Mouse (Mus musculus): ENCODE results near the gene Gnai3.
A peak's percentile ranks its signal among the peaks of the same experiment; 100 is the strongest.

The Gnai3 gene

DNA sequence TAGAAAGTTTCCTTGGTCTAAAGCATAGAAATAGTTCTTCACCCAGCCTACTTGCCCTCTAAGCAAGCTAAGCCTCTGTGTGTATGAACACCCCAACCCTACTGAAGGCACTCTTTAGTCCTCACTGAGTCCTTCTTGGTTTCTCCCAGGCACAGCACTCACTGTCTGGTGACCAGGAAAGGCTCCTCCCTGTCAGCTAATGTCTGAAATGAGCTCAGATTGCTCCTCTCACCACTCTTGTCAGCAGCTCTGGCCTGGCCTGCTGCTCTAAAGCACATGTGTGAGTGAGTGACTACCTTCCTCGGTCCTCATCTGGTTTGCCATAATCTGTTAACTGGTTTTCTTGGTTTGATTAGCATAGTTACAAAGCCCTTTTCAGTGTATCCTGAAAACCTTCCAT is 14.1 kb downstream of the Gnai3 start:
- no peak for TF ChIP-seq GATA4 (IDR thresholded peaks at IDR 0.05; ENCODE audit: insufficient replicate concordance, low read length)

DNA sequence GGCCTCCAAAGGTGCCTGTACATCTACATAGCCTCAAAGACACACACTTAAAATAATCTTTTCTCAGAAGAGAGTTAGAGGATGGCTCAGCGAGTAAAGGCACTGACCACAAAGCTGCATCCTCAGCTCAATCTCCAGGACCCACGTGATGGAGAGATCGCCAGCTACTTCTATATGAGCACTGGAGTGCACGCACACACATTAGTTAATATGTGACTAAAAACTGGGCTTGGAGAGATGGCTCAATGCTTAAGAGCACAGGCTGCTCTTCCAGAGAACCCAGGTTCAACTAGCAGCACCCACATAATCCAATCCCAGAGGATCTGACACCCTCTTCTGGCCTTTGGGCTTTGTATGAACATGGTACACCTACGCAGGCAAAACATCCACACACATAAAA is 14.7 kb downstream of the Gnai3 start:
- no peak for TF ChIP-seq GATA4 (IDR thresholded peaks at IDR 0.05; ENCODE audit: insufficient replicate concordance, low read length)

DNA sequence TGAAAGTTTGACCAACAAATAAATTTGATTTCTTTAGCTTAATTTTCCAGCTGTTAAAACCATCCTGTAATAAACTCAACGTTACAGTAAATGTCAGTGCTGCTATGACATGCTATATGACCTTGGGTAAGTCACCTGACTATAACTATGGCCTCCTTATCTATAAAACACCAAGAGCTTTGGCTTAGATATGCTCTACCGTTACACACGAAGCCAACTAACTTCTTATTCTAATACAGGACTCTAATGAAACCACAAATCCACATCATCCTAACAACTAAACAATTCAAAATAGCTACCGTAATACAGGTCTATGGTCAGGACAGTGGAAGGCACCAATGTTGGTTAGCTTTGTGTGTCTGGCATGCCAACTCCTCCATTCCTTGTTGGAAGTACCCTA is 16.1 kb downstream of the Gnai3 start:
- no peak for TF ChIP-seq GATA4 (IDR thresholded peaks at IDR 0.05; ENCODE audit: insufficient replicate concordance, low read length)

DNA sequence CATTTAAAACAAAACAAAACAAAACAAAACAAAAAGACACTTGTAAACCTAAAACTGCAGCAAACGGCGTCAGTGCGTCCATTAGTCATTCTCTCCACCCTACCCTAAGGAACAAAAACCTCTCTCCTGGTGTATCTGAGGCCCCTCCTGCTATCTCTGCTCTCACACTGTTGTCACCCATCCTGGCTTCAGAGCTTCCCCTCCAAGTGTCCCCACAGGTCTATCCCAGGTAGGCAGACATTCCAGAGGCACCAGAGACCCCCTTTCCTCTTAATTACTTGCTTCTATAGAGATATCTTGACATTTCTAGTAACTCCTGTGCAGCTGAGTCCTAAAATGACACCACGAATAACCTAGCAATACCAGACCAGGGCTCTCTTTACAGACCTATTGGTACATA is 16.6 kb downstream of the Gnai3 start:
- no peak for TF ChIP-seq GATA4 (IDR thresholded peaks at IDR 0.05; ENCODE audit: insufficient replicate concordance, low read length)

DNA sequence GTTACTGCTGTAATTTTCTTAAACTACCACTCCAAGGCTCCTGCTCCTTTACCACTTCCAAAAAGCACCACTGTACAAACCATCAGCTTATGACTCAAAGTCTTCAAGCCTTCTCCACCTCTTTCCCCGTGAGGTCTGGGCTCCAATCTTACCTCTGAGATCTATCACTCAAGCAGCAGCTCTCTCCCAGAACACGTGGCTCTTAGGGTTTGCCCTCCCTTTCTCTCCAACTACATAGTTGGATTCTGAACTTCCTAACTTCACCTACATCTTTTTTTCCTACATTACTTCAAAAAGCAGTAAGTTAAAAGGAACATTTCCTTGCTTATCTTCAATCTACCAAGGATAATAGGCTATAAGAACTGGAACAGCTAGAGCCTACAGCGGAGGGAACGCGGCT is 17.4 kb downstream of the Gnai3 start:
- no peak for TF ChIP-seq GATA4 (IDR thresholded peaks at IDR 0.05; ENCODE audit: insufficient replicate concordance, low read length)

DNA sequence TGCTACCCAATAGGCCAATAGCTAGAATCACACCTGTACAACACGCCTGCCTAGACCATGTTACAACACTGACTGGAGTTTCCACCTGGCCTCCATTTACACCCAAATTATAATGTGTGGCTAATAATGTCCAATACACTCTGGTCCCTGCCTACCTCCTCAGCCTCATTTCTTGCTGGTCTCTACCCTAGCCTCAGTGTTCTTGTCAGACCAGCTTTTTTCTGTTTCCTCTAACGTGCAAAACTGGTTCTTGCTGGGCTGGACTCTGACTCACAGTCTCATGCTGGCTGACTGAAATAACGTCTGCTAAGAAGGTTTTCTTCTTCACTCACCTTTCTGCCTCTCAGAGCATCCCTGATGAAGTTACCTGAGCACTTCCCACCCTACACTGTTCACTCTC is 19.6 kb downstream of the Gnai3 start:
- no peak for TF ChIP-seq GATA4 (IDR thresholded peaks at IDR 0.05; ENCODE audit: insufficient replicate concordance, low read length)

DNA sequence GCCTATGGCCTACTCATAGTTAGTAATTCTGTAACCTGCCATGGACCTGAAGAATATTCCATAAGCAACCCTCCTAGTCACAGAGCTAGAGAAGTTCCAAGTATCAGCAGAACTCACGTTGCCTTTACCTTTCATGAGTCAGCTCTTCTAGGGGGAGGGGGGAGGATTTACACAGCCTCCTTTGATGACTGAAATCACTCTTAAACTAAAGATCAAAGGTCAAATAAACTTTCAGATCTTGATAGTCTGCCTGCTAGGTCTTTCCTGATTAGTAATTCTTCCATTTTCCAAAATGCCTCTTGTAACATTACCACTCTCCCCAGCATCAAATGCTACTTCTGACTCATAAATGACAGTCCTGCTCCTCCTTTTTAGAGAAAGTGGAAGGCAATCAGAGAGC is 21.8 kb downstream of the Gnai3 start:
- no peak for TF ChIP-seq GATA4 (IDR thresholded peaks at IDR 0.05; ENCODE audit: insufficient replicate concordance, low read length)

DNA sequence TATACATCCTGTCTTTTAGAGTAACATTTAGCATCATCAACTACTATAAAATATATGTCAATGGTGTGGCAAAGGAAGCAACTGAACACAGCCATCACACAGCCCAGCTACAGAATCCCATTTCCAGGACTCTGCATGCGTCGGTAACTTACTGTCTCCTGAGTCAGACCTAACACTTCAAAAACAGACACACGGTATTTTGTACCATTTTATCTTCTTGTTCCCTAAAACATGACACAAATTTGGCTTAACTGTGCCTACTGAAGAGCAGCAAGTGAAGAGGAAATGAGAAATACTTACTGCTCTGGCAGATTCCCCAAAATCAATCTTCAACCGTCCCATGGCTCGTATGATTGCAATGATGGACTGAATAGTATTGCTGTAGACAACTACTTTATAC is 22.7 kb downstream of the Gnai3 start:
- no peak for TF ChIP-seq GATA4 (IDR thresholded peaks at IDR 0.05; ENCODE audit: insufficient replicate concordance, low read length)

DNA sequence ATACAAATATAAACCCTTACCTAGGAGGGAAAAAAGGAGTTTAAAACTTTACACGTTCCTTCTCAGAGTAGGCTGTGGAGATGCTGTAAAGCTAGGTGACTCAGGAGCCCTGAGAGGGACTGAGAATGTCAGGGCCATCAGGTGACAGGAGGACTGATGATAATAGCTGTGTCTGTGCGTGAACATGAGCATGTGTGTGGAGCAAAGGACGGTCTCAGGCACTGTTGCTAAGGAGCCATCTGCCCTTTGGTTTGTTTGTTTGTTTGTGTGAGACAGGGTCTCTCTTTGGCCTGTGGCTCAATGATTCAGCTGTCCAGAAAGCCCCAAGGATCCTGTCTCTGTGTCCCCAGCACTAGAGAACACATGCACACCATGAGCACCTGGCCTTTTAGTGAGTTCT is 24.8 kb downstream of the Gnai3 start:
- TF ChIP-seq GATA4 (IDR thresholded peaks at IDR 0.05; ENCODE audit: insufficient replicate concordance, low read length), result no peak

DNA sequence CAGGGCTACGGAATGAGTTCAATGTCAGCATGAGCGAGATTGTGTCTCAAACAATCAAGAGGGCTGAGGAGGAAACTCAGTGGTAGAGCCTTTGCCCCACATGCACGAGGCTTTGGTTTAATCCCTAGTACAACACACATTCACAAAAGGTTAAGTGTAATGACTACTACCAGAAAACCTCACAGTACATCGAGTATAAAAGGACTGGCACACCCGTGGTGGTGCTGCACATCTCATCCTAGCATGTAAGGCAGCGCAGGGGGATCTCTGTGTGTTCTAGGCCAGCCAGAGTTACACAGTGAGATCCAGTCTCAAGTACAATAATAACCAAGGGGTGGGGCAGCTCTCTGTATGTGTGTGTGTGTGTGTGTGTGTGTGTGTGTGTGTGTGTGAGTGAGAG is 28.5 kb downstream of the Gnai3 start:
- no peak for TF ChIP-seq GATA4 (IDR thresholded peaks at IDR 0.05; ENCODE audit: insufficient replicate concordance, low read length)

DNA sequence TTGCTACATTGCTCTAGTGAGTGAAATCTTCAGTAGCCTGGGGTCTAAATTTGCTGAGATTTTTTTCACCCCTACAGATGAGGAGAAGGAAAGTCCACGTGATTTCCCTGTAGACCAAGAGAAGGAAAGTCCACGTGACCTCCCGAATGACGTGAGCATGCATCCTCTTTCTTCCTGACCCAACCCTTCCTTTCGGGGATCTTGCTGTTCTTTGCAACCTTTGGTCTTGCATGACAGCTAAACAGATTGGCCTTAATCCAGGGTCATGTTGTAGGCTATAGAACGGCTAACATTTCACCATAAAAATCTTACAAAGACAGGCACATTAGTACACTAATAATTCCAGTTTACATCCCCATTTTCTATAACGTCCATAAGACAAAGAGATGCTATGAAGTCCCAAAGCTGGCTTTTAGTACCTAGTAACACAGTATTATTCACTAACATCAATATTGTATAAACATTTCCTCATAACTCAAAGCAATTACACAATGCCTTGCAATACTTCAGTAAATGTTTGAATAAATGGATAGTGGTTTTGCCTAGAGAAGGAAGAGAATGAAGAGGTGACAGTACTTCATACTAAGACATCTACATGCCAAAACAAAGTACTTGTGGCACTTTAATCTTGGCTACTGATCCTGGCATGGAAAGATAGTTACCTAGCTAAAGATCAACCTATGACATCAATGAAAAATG is 32.2 kb downstream of the Gnai3 start:
- no peak for TF ChIP-seq GATA4 (IDR thresholded peaks at IDR 0.05; ENCODE audit: insufficient replicate concordance, low read length)

DNA sequence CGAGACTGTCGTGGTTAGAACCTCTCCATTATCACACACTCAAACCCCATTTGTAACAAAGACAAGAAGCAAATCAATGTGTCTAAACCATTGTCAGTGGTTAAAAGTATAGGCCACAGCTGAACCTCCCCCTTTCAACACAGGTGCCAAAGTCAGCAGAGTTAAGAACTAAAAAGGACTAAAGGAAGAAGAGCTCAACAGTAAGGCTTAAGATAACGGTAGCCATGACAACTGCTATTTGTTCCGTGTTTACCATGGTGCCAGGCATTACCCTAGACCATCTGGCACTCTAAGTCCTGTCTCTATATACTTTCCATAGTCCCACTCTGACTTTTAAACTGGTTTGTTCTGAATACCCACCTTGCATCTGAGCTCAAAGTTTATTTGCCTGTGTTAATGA is 33.3 kb downstream of the Gnai3 start:
- TF ChIP-seq GATA4 (IDR thresholded peaks at IDR 0.05; ENCODE audit: insufficient replicate concordance, low read length), result no peak

DNA sequence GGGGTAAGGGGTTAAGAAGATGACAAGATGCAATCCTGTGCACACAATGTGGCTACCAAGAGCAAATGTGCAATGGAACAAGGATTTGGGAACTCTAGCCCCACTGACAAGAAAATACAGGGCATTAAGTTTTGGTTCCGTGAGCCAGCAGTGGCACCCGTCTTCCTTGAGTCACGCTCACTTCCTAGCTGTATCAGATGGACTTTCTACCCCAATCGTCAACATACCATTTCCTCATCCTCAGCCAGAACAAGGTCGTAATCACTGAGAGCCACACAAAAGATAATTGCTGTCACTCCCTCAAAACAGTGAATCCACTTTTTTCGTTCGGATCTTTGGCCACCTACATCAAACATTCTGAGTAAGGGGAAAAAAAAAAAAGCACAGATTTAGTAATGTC is 33.7 kb downstream of the Gnai3 start:
- peak; percentile 67; the same call in 1 of the 2 replicates for TF ChIP-seq GATA4 (IDR thresholded peaks at IDR 0.05; ENCODE audit: insufficient replicate concordance, low read length)

DNA sequence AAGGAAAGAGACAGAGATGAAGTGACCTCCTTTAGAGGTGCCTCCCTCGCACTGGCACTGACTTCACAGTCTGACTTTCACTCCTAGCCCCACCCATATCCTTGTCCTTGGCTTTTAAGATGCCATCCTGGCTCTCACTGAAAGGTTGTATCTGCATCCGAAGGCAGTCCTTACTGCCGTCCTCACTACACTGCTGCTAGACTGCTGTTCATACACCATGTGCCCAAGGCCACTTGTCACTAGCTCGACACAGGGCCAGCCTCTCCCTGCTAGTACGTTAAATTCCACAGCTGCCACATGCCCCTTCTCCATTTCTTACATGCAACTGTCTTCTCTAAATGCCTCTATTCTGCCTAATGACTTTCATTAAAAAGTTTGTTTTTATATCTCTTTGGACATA is 34.6 kb downstream of the Gnai3 start:
- TF ChIP-seq GATA4 (IDR thresholded peaks at IDR 0.05; ENCODE audit: insufficient replicate concordance, low read length), result no peak

DNA sequence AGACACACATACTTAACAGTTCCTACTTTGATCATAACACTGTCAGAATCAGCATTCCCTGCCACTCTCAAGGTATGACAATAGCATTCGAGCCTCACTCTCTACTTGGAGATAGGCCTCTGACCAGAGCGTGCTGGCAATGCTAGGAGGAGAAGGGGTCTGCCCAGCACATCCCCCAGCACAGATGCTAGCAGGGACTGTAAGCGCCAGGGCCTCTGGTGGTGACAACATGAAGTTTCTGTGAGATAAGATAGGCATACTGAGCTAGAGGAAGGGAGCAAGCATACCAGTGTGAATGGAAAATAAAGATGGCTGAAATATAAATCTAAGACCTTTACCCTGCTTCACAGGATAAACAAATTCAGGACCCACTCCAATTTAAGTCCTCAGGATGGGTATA is 40.7 kb downstream of the Gnai3 start:
- TF ChIP-seq GATA4 (IDR thresholded peaks at IDR 0.05; ENCODE audit: insufficient replicate concordance, low read length), result no peak

DNA sequence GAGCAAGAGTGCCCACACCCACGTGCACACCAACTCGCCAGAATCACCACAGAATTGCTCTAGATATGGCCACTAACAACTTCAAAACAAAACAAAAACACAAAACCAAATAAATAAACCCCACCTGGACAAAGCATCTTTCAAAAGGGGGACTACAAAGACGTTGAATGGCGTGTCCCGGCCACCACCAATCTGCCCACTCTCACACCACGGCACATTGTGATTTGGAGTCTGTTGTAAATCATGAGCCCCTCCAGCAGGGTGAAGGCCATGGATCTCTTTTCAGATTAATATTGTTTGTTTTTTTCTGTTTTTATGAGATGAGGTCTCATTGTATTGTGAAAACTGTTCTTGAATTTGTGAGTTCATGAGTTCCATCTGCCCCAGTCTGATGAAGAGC is 43.9 kb downstream of the Gnai3 start:
- TF ChIP-seq GATA4 (IDR thresholded peaks at IDR 0.05; ENCODE audit: insufficient replicate concordance, low read length), result no peak

DNA sequence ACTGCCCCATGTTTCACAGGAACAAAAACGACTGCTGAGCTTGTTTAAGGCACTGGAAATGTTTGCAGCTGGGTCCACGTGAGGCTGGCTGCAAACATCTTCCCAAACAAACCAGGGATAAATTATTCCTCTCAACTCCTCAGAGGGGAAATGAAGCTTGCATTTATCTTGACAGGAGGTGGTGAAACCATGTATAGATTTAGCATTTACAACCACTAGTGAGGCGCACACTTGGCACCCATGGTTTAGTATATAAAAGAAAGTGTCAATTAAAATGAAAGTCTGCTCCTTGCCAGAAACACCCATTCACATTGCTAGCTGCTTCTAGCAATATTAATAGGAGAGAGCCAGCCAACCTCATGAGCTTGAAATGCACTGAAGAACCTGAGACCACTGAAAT is 44.4 kb downstream of the Gnai3 start:
- TF ChIP-seq GATA4 (IDR thresholded peaks at IDR 0.05; ENCODE audit: insufficient replicate concordance, low read length), result no peak
